Mouse (Mus musculus) G1E (cell line): ENCODE measurements around the gene Cln3.

ENCODE experiments used
- CTCF ChIP-seq: IDR thresholded peaks from 2 replicates; pipeline ENCODE4 v1.5.1; 2012; ENCODE audit warnings: low read depth, low read length, inconsistent platforms, mixed read lengths
- GATA1 ChIP-seq: IDR thresholded peaks from 2 replicates; pipeline ENCODE4 v1.6.1; 2012; ENCODE audit warnings: borderline replicate concordance, low read length, inconsistent platforms, mixed read lengths
- GATA2 ChIP-seq: IDR thresholded peaks from 2 replicates; pipeline ENCODE4 v1.6.1; 2012; ENCODE audit warnings: low read depth, low read length, inconsistent platforms, borderline replicate concordance
- POLR2AphosphoS5 ChIP-seq: IDR thresholded peaks from 2 replicates; pipeline ENCODE4 v1.6.1; 2012; ENCODE audit warnings: low read depth, low read length, inconsistent platforms; ENCODE audit not compliant: insufficient replicate concordance

DNA sequence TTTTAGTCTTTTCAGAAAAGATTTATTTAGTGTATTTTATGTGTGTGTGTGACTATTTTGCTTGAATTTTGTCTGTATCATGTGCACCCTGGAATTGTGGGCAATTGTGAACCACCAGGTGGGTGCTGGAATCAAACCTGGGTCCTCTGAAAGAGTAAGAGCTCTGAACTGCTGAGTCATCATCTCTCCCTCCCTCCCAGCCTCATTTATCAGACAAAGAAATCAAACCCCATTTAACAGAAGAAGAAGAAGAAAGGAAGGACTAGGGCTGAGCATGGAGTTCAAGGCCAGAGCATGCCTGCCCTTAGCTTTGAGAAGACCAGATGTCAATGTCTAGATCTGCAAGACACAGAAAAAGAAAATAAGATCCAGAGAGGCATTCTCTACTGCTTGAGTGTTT, 49.8 kb upstream of the Cln3 start:
- TF ChIP-seq GATA1 (no peak), CTCF (no peak), GATA2 (no peak), POLR2AphosphoS5 (no peak)
